Comparison of ENCODE assay signal across 13 mouse cellular contexts in genomic region chr10:95508126-95508525, GRCm38 (mm10).
"Had no signal": no experiment of that assay in that cellular context is flagged by ENCODE, and none has a peak within 500 bp of the region (broad histone marks: within the 10 kb centered on the region; RNA-seq: fewer than 3 reads in every experiment).

No protein-coding gene starts in this region.

- H3K4me1 ChIP-seq: limb, embryonic 10.5 days; neural tube, embryonic 15.5 days had no signal

- H3K27me3 ChIP-seq: neural tube, embryonic 15.5 days had no signal

- H3K27ac ChIP-seq: kidney, postnatal 0 days; layer of hippocampus, adult 2 months; left cerebral cortex, adult 2 months; limb, embryonic 10.5 days; neural tube, embryonic 15.5 days had no signal

- DNase-seq: kidney, adult 9 months; kidney, postnatal 36 days; midbrain, embryonic 14.5 days; right cerebral cortex, adult 18-20 months; thymus, adult 18-20 months; thymus, postnatal 36 days had no signal

- H3K9ac ChIP-seq: neural tube, embryonic 15.5 days had no signal

- H3K9me3 ChIP-seq: limb, embryonic 10.5 days; neural tube, embryonic 15.5 days had no signal

- H3K4me2 ChIP-seq: liver, embryonic 11.5 days; neural tube, embryonic 15.5 days had no signal

- H3K36me3 ChIP-seq: limb, embryonic 10.5 days; neural tube, embryonic 15.5 days had no signal

- H3K4me3 ChIP-seq: layer of hippocampus, adult 2 months; left cerebral cortex, adult 2 months; limb, embryonic 10.5 days; myocyte; neural tube, embryonic 15.5 days had no signal
